In genomic region chr15:101331090-101331489, GRCm38 (mm10) we compare ENCODE assay signal across 18 mouse cellular contexts. TPM values are rescaled to one million over a fixed set of nuclear protein-coding genes. Genes with fewer than 3 reads are reported as not detected.
A peak's percentile ranks its signal among the peaks of the same experiment; 100 is the strongest.
DNase-seq lines count a peak whose midpoint lies in the region; ATAC-seq and TF ChIP-seq lines count a peak whose summit lies in the region.
"Had no signal": no experiment of that assay in that cellular context is flagged by ENCODE, and none has a peak within 500 bp of the region (broad histone marks: within the 10 kb centered on the region; RNA-seq: fewer than 3 reads in every experiment).

No protein-coding gene starts in this region.

- TF ChIP-seq CTCF in lung, postnatal 0 days (IDR thresholded peaks at IDR 0.05) = no peak

- no peaks in the 10 kb centered on the region for H3K9me3 ChIP-seq in limb, embryonic 15.5 days
- H3K9me3 ChIP-seq in limb, embryonic 10.5 days (replicated peaks) = no peaks in the 10 kb centered on the region
- H3K9me3 ChIP-seq in embryonic facial prominence, embryonic 15.5 days (replicated peaks) = no peaks in the 10 kb centered on the region
- no peaks in the 10 kb centered on the region for H3K9me3 ChIP-seq in lung, postnatal 0 days (ENCODE audit: low read length)
- H3K9me3 ChIP-seq in stomach, embryonic 16.5 days (replicated peaks; ENCODE audit: control insufficient read depth, low read length) = no peaks in the 10 kb centered on the region
- H3K9me3 ChIP-seq: forebrain, embryonic 10.5 days; heart, embryonic 10.5 days; hindbrain, embryonic 13.5 days; neural tube, embryonic 13.5 days had no signal

- no peaks in the 10 kb centered on the region for H3K36me3 ChIP-seq in limb, embryonic 15.5 days
- no peaks in the 10 kb centered on the region for H3K36me3 ChIP-seq in limb, embryonic 10.5 days
- no peaks in the 10 kb centered on the region for H3K36me3 ChIP-seq in embryonic facial prominence, embryonic 15.5 days
- no peaks in the 10 kb centered on the region for H3K36me3 ChIP-seq in lung, postnatal 0 days (ENCODE audit: insufficient read depth, low read length)
- no peaks in the 10 kb centered on the region for H3K36me3 ChIP-seq in stomach, embryonic 16.5 days (ENCODE audit: control insufficient read depth, insufficient read depth, low read length)
- H3K36me3 ChIP-seq: forebrain, embryonic 10.5 days; heart, embryonic 10.5 days; hindbrain, embryonic 13.5 days; neural tube, embryonic 13.5 days had no signal

- no peak overlapping the region for H3K4me2 ChIP-seq in limb, embryonic 15.5 days
- H3K4me2 ChIP-seq in embryonic facial prominence, embryonic 15.5 days (replicated peaks) = no peak overlapping the region
- no peak overlapping the region for H3K4me2 ChIP-seq in lung, postnatal 0 days (replicated peaks; ENCODE audit: low read depth, low read length)
- no peak overlapping the region for H3K4me2 ChIP-seq in stomach, embryonic 16.5 days (ENCODE audit: low read depth, low read length)
- H3K4me2 ChIP-seq: hindbrain, embryonic 13.5 days; neural tube, embryonic 13.5 days had no signal

- no peak overlapping the region for H3K9ac ChIP-seq in limb, embryonic 15.5 days
- H3K9ac ChIP-seq in embryonic facial prominence, embryonic 15.5 days = no peak overlapping the region
- H3K9ac ChIP-seq in lung, postnatal 0 days (replicated peaks; ENCODE audit: low read depth) = no peak overlapping the region
- peak overlapping the region; percentile 37; the same call in 1 of the 2 replicates for H3K9ac ChIP-seq in stomach, embryonic 16.5 days (ENCODE audit: low read length)
- H3K9ac ChIP-seq: hindbrain, embryonic 13.5 days; neural tube, embryonic 13.5 days had no signal

- WGBS in limb, embryonic 15.5 days = 68% methylated on average over 4 of the region's 4 CpGs
- 88% methylated on average over 4 of the region's 4 CpGs for WGBS in limb, embryonic 10.5 days
- 51% methylated on average over 4 of the region's 4 CpGs for WGBS in embryonic facial prominence, embryonic 15.5 days
- 45% methylated on average over 4 of the region's 4 CpGs for WGBS in lung, postnatal 0 days
- WGBS in stomach, embryonic 16.5 days = 46% methylated on average over 4 of the region's 4 CpGs

- no peak for ATAC-seq in limb, embryonic 15.5 days (ENCODE audit: insufficient number of reproducible peaks, low FRiP score, low TSS enrichment, low read depth)
- no peak for ATAC-seq in embryonic facial prominence, embryonic 15.5 days (ENCODE audit: insufficient number of reproducible peaks, low FRiP score, low TSS enrichment, low read depth)
- ATAC-seq in lung, postnatal 0 days = peak; percentile 70
- peak; percentile 59 for ATAC-seq in stomach, embryonic 16.5 days (ENCODE audit: insufficient read depth, low FRiP score)
- ATAC-seq in cerebellum, adult (ENCODE audit: insufficient number of reproducible peaks, low FRiP score, low TSS enrichment) = no peak

- no peak overlapping the region for H3K4me3 ChIP-seq in limb, embryonic 15.5 days
- no peak overlapping the region for H3K4me3 ChIP-seq in limb, embryonic 10.5 days
- H3K4me3 ChIP-seq in embryonic facial prominence, embryonic 15.5 days (replicated peaks) = no peak overlapping the region
- no peak overlapping the region for H3K4me3 ChIP-seq in lung, postnatal 0 days (ENCODE audit: low read depth, low read length)
- no peak overlapping the region for H3K4me3 ChIP-seq in stomach, embryonic 16.5 days (replicated peaks; ENCODE audit: low read length)
- H3K4me3 ChIP-seq: forebrain, embryonic 10.5 days; heart, embryonic 10.5 days; hindbrain, embryonic 13.5 days; neural tube, embryonic 13.5 days had no signal

- DNase-seq in limb, embryonic 10.5 days (ENCODE audit: low spot score) = no peak
- DNase-seq in lung, postnatal 0 days (ENCODE audit: low spot score) = peak; percentile 88
- DNase-seq in kidney, postnatal 14 days = no peak
- DNase-seq: adrenal gland, postnatal 14 days; B cell, adult 2 months; cerebellum, adult 8-10 months; gastrocnemius, postnatal 25 days; heart, postnatal 14 days; kidney, postnatal 25 days; right cerebral cortex, postnatal 25 days had no signal

- no peaks in the 10 kb centered on the region for H3K27me3 ChIP-seq in limb, embryonic 15.5 days
- peaks cover 4% of the 10 kb centered on the region for H3K27me3 ChIP-seq in limb, embryonic 10.5 days (ENCODE audit: low read depth, poor library complexity, severe bottlenecking)
- H3K27me3 ChIP-seq in embryonic facial prominence, embryonic 15.5 days = no peaks in the 10 kb centered on the region
- no peaks in the 10 kb centered on the region for H3K27me3 ChIP-seq in lung, postnatal 0 days (replicated peaks; ENCODE audit: insufficient read depth, low read length)
- H3K27me3 ChIP-seq in stomach, embryonic 16.5 days (ENCODE audit: control insufficient read depth, insufficient read depth, low read length) = no peaks in the 10 kb centered on the region
- H3K27me3 ChIP-seq: neural tube, embryonic 13.5 days had no signal

- H3K27ac ChIP-seq in limb, embryonic 15.5 days = 0 out of 2 replicates have a peak overlapping the region, but pooled peaks have one; percentile 18
- H3K27ac ChIP-seq in limb, embryonic 10.5 days = no peak overlapping the region
- peak overlapping the region; percentile 83 for H3K27ac ChIP-seq in embryonic facial prominence, embryonic 15.5 days (replicated peaks)
- peak overlapping the region; percentile 57 for H3K27ac ChIP-seq in lung, postnatal 0 days (ENCODE audit: low read length)
- H3K27ac ChIP-seq in stomach, embryonic 16.5 days (ENCODE audit: low read length) = peak overlapping the region; percentile 84
- H3K27ac ChIP-seq: forebrain, embryonic 10.5 days; heart, embryonic 10.5 days; hindbrain, embryonic 13.5 days; neural tube, embryonic 13.5 days had no signal

- TF ChIP-seq EP300 in lung, postnatal 0 days (IDR thresholded peaks at IDR 0.05) = peak; percentile 89

- peaks cover 37% of the 10 kb centered on the region for H3K4me1 ChIP-seq in limb, embryonic 15.5 days
- H3K4me1 ChIP-seq in limb, embryonic 10.5 days = peaks cover 8% of the 10 kb centered on the region; the same call in 1 of the 2 replicates
- H3K4me1 ChIP-seq in embryonic facial prominence, embryonic 15.5 days = peaks cover 37% of the 10 kb centered on the region
- H3K4me1 ChIP-seq in lung, postnatal 0 days (ENCODE audit: insufficient read depth, low read depth, low read length) = no peaks in the 10 kb centered on the region; the same call in 1 of the 2 replicates
- H3K4me1 ChIP-seq in stomach, embryonic 16.5 days (ENCODE audit: control insufficient read depth, insufficient read depth, low read length) = peaks cover 24% of the 10 kb centered on the region

RNA-seq across cellular contexts. Expression of gene 6030408B16Rik, which starts 38.1 kb away (rescaled TPM):
- 0.50 and 0.84 TPM in 2 replicates for polyA plus RNA-seq in limb, embryonic 15.5 days (2015; fragmentation: Nextera tagmentation; extraction: Ambion mirVana)
- polyA plus RNA-seq in limb, embryonic 10.5 days (2016; fragmentation: Nextera tagmentation; extraction: Ambion mirVana) = 1.8 and 4.1 TPM in 2 replicates
- polyA plus RNA-seq in embryonic facial prominence, embryonic 15.5 days (2015; fragmentation: Nextera tagmentation; extraction: Ambion mirVana) = 1.3 and 1.5 TPM in 2 replicates
- 74.9 and 82.4 TPM in 2 replicates for polyA plus RNA-seq in lung, postnatal 0 days (2015; fragmentation: Nextera tagmentation; extraction: Ambion mirVana)
- polyA plus RNA-seq in stomach, embryonic 16.5 days (2015; fragmentation: Nextera tagmentation; extraction: Ambion mirVana) = 9.4 and 9.5 TPM in 2 replicates

RNA-seq across cellular contexts. Expression of gene Krt80, which starts 38.9 kb away (rescaled TPM):
- 22.6 and 25.3 TPM in 2 replicates for polyA plus RNA-seq in limb, embryonic 15.5 days (2015; fragmentation: Nextera tagmentation; extraction: Ambion mirVana)
- polyA plus RNA-seq in limb, embryonic 10.5 days (2016; fragmentation: Nextera tagmentation; extraction: Ambion mirVana) = 0.09 and 0.23 TPM in 2 replicates
- polyA plus RNA-seq in embryonic facial prominence, embryonic 15.5 days (2015; fragmentation: Nextera tagmentation; extraction: Ambion mirVana) = 26.9 and 33.5 TPM in 2 replicates
- polyA plus RNA-seq in lung, postnatal 0 days (2015; fragmentation: Nextera tagmentation; extraction: Ambion mirVana) = 19.6 and 26.3 TPM in 2 replicates
- polyA plus RNA-seq in stomach, embryonic 16.5 days (2015; fragmentation: Nextera tagmentation; extraction: Ambion mirVana) = 37.4 and 64.5 TPM in 2 replicates

RNA-seq across cellular contexts. Expression of gene Atg101, which starts 47.0 kb away (rescaled TPM):
- polyA plus RNA-seq in limb, embryonic 15.5 days (2015; fragmentation: Nextera tagmentation; extraction: Ambion mirVana) = 69.7 and 69.9 TPM in 2 replicates
- polyA plus RNA-seq in limb, embryonic 10.5 days (2016; fragmentation: Nextera tagmentation; extraction: Ambion mirVana) = 92.3 and 97.5 TPM in 2 replicates
- 69.9 and 71.9 TPM in 2 replicates for polyA plus RNA-seq in embryonic facial prominence, embryonic 15.5 days (2015; fragmentation: Nextera tagmentation; extraction: Ambion mirVana)
- polyA plus RNA-seq in lung, postnatal 0 days (2015; fragmentation: Nextera tagmentation; extraction: Ambion mirVana) = 73.1 and 74.2 TPM in 2 replicates
- polyA plus RNA-seq in stomach, embryonic 16.5 days (2015; fragmentation: Nextera tagmentation; extraction: Ambion mirVana) = 66.9 and 67.0 TPM in 2 replicates

Comparison
In these comparisons a context has a peak if more than half of its experiments do, and no peak if none do; other contexts are left out.
1. RNA of gene Krt80, which starts 38.9 kb away (polyA plus RNA-seq): 37.4 to 64.5 TPM in stomach, embryonic 16.5 days, 26.9 to 33.5 TPM in embryonic facial prominence, embryonic 15.5 days, 19.6 to 26.3 TPM in lung, postnatal 0 days and 22.6 to 25.3 TPM in limb, embryonic 15.5 days; 0.09 to 0.23 TPM in limb, embryonic 10.5 days; every median in the first group is over 10 times any median in the second.
2. ATAC-seq: peak in lung, postnatal 0 days (single experiment) and stomach, embryonic 16.5 days (single experiment); none in limb, embryonic 15.5 days (single experiment), embryonic facial prominence, embryonic 15.5 days (single experiment) and cerebellum, adult (single experiment).